Mouse (Mus musculus) spleen, postnatal 10 days (tissue): ENCODE data around the gene Tspan10.
A peak's percentile ranks its signal among the peaks of the same experiment; 100 is the strongest.

Experiments
- DNase-seq, 2 experiments: peaks; one replicate each; pipeline ENCODE4 v3.0.0; 2021 to 2022; ENCODE audit warnings: low spot score in 2 of 2

Tspan10 gene

GRCm38 (mm10) chr11:120455413-120455812 lies 13.0 kb downstream of the Tspan10 start:
- DNase-seq: no peak

DNA sequence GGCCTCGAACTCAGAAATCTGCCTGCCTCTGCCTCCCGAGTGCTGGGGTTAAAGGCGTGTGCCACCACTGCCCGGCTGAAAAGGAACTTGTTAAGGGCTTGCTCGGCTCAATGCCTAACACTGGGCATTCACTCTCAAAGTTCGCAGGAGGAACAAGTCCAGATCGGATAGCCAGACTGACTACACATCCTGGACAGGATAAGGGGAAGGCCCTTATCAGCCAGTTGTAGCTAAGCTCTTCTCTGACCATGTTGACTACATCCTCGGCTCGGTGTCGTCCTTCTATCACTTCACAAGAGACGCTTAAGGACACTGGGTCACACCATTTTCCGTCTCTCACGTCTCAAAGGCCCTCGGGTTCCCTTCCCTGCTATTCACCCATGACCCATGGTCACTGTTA lies 14.9 kb downstream of the Tspan10 start:
- DNase-seq: no peak

DNA sequence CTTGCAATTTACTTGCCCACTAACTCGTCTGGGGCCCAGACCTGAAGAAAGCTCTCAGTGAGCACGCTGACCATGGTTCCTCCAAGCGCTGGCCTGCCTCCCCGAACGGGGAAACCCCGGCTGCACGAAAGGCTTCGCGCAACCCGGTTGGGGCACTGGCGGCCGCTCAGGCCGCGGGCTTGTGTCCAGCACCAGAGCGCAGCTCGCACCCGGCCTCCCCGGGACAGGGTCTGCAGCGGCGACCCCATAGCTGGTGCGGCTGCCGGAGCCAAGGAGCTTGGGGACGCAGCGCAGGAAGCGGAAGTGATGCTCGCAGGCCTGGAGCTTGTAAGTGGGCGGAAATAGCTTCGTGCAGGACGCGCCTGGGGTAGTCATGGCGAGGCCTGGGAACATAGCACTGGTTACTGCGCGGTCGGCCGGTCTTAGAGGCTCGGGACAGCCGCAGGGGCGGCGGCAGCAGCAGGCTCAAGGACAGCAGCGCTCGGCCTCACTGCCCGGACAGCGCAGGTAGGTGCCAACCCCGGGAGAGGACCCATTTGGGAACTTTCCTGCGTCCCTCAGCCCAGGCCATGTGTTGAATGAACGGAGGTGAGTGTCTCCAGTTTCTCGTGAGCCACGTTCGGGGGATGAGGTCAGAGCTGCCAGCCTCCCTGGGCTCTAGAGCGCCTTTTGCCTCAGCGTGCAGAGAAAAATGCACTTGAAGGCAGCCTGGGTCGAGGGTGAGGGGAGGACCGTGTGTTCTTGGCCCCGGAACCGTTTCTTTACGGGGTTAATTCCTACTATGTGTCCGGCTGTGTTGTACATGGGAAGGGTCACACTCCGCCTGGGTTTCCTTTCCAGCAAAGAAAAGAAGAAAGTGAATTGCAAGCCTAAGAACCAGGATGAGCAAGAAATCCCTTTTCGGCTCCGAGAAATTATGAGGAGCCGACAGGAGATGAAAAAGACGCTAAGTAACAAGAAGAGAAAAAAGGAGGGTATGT lies 15.6 kb downstream of the Tspan10 start, which contains the start of the genes Oxld1 and Ccdc137:
TSS of gene Oxld1 (minus strand) at position 297 of the 980 bp plus-strand sequence.
TSS of gene Ccdc137 (plus strand) at position 344 of the 980 bp plus-strand sequence.
- DNase-seq: peak; percentile 81 to 82

GRCm38 (mm10) chr11:120458847-120459597 lies 16.6 kb downstream of the Tspan10 start:
- DNase-seq: peak in 1 of 2 experiments; percentile 45

DNA sequence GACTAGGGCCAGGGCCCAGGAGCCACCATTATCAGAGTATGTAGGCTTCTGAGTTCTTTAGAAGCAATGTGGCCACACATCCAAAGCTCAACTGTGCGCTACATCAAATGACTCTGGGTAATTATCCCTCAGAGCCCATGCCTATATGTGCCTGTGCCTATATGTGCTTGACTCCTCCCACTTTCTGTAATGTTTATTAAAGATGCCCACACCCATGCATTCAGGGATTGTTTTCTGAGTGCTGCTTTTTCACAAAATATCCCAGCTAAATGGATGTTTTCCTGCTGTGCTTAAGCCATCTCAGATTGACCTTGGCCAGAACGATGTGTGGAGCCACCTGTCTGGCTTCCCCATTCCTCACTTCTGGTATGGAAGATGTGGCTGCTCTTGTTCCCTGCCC lies 21.1 kb downstream of the Tspan10 start:
- DNase-seq: no peak

DNA sequence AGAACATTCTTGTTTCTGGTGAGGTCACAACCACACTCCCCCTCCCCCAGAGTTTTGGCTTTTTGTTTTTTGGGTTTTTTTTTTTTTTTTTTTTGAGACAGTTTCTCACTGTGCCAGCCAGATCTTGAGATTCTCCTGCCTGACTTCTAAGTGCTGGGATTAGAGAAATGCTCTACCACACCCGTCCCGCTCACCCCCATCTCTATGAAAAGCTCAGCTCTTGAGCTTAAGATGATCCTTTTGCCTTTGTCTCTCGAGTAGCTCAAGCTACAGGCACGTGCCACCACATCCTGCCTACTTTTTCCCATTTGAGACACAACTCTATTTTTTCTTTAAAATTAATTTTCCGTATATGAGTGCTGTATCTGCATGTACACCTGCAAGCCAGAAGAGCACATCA lies 21.9 kb downstream of the Tspan10 start:
- no peak for DNase-seq

DNA sequence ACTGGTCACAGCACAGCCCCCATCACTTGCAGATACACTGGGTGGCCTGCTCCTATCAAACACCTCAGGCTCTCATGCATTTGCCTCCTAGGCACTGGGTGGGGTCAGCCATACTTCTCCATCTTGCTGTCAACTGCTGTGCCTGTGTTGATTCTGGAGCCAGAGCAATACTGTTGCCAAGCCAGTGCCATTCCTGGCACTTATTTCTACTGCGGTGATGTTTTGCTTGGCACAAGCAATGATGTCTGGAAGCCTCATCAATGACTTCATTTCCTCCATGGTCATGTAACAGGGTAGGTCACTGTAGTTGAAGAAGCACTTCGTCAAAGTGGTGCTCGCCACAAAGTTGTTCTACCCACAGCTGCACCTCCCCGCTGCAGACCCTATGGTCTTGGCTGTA lies 23.1 kb downstream of the Tspan10 start:
- DNase-seq: no peak

GRCm38 (mm10) chr11:120467051-120467735 lies 24.7 kb downstream of the Tspan10 start, which contains the start of gene Arl16:
TSS of gene Arl16 (minus strand) at chr11:120467607.
- peak; percentile 87 to 96 for DNase-seq

DNA sequence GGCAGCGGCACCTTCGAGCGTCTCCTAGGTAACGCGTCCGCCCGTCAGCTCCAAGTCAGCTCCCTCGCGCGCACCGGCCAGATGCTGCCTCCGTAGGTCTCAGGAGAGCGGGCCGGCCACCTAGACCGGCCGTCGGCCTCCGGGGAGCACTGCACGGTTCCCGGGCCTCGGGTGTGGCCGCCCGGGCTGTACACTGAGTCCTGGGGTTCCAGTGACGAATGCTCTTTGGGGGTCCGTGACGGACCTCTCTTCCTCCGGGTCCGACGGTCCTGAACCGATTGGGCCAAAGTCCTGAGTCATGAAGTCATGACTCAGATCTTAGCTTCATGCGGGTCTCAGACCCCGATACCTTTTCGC lies 25.3 kb downstream of the Tspan10 start:
- DNase-seq: no peak

DNA sequence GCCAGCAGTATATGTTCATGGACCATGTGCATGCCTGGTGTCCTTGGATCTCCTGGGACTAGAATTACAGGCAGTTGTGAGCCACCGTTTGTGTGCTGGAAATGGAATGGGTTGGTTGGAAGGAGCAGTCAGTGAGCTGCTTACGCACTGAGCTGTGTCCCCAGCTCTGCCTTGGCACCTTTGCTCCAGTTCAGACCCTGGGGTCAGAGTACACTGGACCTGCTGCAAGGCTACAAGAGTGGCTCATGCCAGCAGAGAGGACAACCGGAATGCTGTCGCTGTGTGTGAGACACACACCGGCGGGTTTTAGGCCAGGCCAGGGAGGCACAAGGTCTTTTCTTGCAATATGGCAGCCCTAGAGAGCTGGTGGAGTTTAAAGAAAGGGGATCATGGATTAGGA lies 29.6 kb downstream of the Tspan10 start:
- no peak for DNase-seq

DNA sequence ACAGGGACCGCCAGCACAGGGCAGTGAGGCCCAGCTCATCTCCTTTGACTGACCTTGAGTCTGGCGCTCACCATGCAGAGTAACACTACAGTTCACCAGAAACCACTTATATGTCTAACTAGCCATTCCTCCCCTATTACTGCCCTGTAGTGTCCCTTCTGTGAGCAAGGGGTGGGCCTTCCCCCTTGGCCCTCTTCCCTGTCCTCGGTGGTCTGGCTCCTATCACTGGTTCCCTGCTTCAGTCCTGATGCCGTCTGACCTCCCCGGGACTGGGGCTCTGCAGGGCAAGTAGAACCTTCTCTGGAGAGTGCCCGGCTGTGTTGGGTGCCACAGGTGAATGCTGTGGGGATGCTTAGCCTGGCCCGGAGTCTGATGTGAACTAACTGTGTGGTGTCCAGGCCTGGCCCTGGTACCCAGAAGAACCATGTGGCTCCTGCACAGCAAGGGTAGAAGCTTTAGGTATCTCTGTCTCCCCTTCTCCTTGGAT lies 41.0 kb downstream of the Tspan10 start:
- DNase-seq: no peak

GRCm38 (mm10) chr11:120484265-120484981 lies 42.0 kb downstream of the Tspan10 start, which contains the start of gene Mrpl12:
TSS of gene Mrpl12 (plus strand) at chr11:120484613.
- DNase-seq: peak; percentile 82 to 92

DNA sequence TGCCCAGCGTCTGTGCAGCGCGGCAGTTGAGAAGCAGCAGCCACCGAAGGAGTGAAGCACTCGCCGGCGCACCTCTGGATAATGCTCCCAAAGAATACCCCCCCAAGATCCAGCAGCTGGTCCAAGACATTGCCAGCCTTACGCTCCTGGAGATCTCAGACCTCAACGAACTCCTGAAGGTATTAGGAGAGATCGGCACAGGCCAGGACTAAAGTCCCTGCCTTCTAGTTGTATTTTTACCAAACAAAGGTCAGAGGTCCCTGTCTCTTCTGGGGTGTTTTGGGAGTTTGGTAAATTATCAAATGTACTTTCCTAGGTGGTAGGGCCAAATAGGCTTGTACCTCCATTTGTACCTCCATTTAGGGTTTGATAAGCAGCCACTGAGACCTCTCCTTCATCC lies 42.8 kb downstream of the Tspan10 start:
- DNase-seq: no peak

DNA sequence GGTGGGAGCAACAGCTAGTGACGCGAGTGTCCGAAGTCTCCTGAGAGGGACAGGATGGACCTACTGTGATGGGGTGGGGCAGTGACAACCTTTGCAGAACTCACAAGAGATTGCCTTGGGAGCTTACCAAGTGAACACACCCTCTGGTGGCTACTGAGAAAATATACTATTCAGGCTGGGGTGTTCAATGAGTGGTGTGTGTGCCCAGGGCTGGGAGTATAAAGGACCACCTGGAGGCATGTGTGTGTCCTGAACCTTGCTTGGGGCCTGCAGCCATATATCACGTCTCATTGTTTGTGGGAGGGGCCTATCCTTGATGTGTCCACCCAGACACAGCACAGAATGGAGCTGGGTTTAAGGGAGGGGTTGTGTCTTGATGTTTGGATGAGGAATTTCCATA lies 46.1 kb downstream of the Tspan10 start:
- no peak for DNase-seq

- peak; percentile 52 to 72 for DNase-seq
Observed at GRCm38 (mm10) chr11:120489054-120489761, 46.8 kb downstream of the Tspan10 start.

DNA sequence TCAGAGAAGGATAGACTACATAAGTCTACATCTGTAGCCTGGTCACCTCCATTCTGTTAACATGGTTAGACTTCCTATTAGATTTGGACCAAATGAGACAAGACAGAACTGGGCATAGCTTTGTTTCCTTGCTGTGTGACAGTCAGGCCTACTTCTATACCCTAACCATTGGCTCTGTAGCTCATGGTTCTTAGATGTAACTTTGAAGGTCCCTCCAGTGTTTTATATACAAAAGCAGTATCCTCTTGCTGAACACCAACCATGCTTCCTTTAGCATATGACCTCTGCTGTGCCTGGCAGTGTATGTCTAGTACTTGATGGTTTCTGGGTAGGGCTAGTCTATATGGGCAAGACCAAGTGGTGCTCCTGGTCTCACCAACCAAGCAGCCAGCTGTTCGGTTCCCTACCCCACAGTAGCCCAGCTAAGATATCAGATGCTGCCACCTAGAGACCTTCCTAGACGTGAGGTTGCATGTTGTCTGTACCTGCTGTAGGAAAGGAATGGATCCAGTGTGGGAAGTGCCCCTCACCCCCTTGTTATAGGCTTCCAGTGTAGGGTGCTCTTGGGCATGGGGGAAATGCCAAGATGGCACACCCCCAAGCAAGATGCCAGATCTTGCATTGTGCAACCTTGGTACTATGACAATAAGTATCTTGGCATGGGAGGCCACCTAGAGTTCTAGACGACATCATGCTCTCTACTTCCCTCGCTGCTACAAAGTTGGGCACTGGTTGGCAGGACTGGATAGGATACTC lies 48.0 kb downstream of the Tspan10 start:
- no peak for DNase-seq

DNA sequence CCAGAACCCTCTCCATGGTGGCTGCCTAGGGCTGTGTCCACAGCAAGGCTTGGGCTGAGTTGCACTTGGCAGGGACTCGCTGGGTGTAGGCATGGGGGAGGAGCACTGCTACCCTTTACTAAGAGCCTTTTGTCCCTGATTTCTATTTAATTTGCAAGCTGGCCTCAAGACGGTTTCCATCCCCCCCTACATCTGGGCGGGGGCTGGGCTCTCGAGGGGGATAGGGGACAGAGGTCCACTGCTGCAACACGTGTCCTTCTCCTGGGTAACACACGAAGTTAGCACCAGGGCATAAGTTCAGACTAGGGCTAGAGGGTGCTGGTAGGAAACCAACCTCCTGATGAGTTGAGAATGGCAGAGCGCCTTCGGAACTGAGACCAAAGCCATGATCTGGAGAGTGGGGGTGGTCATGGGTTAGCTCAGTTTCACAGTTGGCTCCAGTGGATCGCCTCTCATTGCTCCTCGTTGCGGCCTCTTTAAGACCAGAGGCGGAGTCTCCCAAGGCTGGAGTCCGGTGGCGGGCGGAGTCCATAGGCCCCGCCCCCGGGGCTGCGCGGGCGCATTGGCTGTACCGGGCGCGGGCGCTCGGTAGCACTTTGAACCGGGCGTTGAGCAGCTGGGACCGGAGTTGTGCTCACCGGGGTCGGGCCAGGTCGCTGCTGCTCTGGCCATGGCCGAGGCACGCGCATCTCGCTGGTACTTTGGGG lies 49.0 kb downstream of the Tspan10 start, which contains the start of gene Slc25a10:
TSS of gene Slc25a10 (plus strand) at position 524 of the 707 bp plus-strand sequence.
- peak; percentile 86 to 91 for DNase-seq

GRCm38 (mm10) chr11:120492024-120492877 lies 49.8 kb downstream of the Tspan10 start:
- peak in 1 of 2 experiments; percentile 58 for DNase-seq
